Mouse (Mus musculus) skeletal muscle tissue, adult 2 months (tissue): ENCODE measurements around the gene Gm28374.

Source experiments
- DNase-seq: peaks from one replicate; pipeline ENCODE4 v3.0.0-alpha.2; 2012; ENCODE audit warnings: low read depth, low spot score

Gm28374 gene

GRCm38 (mm10) chr19:6085417-6085879 lies 3.4 kb upstream of the Gm28374 start:
- DNase-seq: no peak

- DNase-seq: peak; percentile 98
Measured at GRCm38 (mm10) chr19:6084478-6085248, 2.6 kb upstream of the Gm28374 start, which contains the start of the genes Zfpl1 and Cdca5. Zfpl1 (minus strand) TSS chr19:6084956. Cdca5 (plus strand) TSS chr19:6084983.

GRCm38 (mm10) chr19:6079983-6080480 lies 2.0 kb downstream of the Gm28374 start, which contains the start of gene Tmem262:
Tmem262 (plus strand) TSS chr19:6080033.
- DNase-seq: no peak

GRCm38 (mm10) chr19:6076564-6077393 lies 5.3 kb downstream of the Gm28374 start, which contains the start of gene Vps51:
Vps51 (minus strand) TSS chr19:6077231.
- peak; percentile 79 for DNase-seq

GRCm38 (mm10) chr19:6073889-6074288 lies 8.2 kb downstream of the Gm28374 start:
- no peak for DNase-seq

- DNase-seq: no peak
Measured at GRCm38 (mm10) chr19:6071261-6071660, 10.8 kb downstream of the Gm28374 start.

GRCm38 (mm10) chr19:6070571-6071250 lies 11.3 kb downstream of the Gm28374 start:
- DNase-seq: no peak

GRCm38 (mm10) chr19:6069851-6070250 lies 12.2 kb downstream of the Gm28374 start:
- DNase-seq: no peak

- DNase-seq: no peak
Measured at GRCm38 (mm10) chr19:6068951-6069350, 13.1 kb downstream of the Gm28374 start.

- DNase-seq: peak; percentile 82
Measured at GRCm38 (mm10) chr19:6067724-6068415, 14.2 kb downstream of the Gm28374 start, which contains the start of gene Tm7sf2. Tm7sf2 (minus strand) TSS chr19:6068373.

GRCm38 (mm10) chr19:6067011-6067723 lies 14.9 kb downstream of the Gm28374 start:
- peak; percentile 69 for DNase-seq

GRCm38 (mm10) chr19:6066571-6066970 lies 15.5 kb downstream of the Gm28374 start:
- DNase-seq: no peak

- no peak for DNase-seq
Measured at GRCm38 (mm10) chr19:6063081-6063480, 19.0 kb downstream of the Gm28374 start.

- no peak for DNase-seq
Measured at GRCm38 (mm10) chr19:6062418-6062817, 19.6 kb downstream of the Gm28374 start.

GRCm38 (mm10) chr19:6061641-6062302 lies 20.3 kb downstream of the Gm28374 start:
- DNase-seq: no peak

- peak; percentile 89 for DNase-seq
Measured at GRCm38 (mm10) chr19:6061021-6061533, 21.0 kb downstream of the Gm28374 start, which contains the start of gene Znhit2. Znhit2 (plus strand) TSS chr19:6061192.

GRCm38 (mm10) chr19:6058966-6059365 lies 23.1 kb downstream of the Gm28374 start:
- DNase-seq: no peak

GRCm38 (mm10) chr19:6058513-6058912 lies 23.5 kb downstream of the Gm28374 start:
- no peak for DNase-seq
